Mouse (Mus musculus) C2C12 (cell line): Measurements from ENCODE around the gene Tnn.

Experiments
- CTCF ChIP-seq: IDR thresholded peaks from one replicate; pipeline ENCODE4 v1.5.1; 2011; ENCODE audit not compliant: control insufficient read depth, insufficient read depth, insufficient read length
- FOSL1 ChIP-seq: IDR thresholded peaks from one replicate; pipeline ENCODE4 v1.8.0; 2011; ENCODE audit warnings: mild to moderate bottlenecking, low read length; ENCODE audit not compliant: poor library complexity, insufficient read depth, severe bottlenecking
- MAX ChIP-seq: IDR thresholded peaks from one replicate; pipeline ENCODE4 v1.6.1; 2011; ENCODE audit warnings: mild to moderate bottlenecking, control low read depth
- USF1 ChIP-seq: IDR thresholded peaks from one replicate; pipeline ENCODE4 v1.6.1; 2011; ENCODE audit warnings: low read depth, mild to moderate bottlenecking, control low read depth, moderate library complexity

- TF ChIP-seq CTCF (no peak), MAX (no peak), USF1 (no peak), FOSL1 (no peak)
Observed at GRCm38 (mm10) chr1:160158190-160158589, 4.8 kb upstream of the Tnn start.
